Mouse (Mus musculus) cerebellum, postnatal 36 days (tissue): ENCODE results near the gene Mypop.

Experiments
- DNase-seq, 2 experiments: peaks; one replicate each; pipeline ENCODE4 v3.0.0; 2021 to 2022; ENCODE audit warnings: mixed read lengths in 2 of 2

The Mypop gene

GRCm38 (mm10) chr7:19022189-19022958 is 31.3 kb downstream of the Mypop start:
- peak in 1 of 2 experiments; percentile 32 for DNase-seq

- DNase-seq = peak in 1 of 2 experiments; percentile 35
Observed at GRCm38 (mm10) chr7:19023357-19023814, 32.3 kb downstream of the Mypop start, which contains the start of gene Foxa3. Foxa3 (minus strand) TSS chr7:19023538.

GRCm38 (mm10) chr7:19024096-19024506 is 33.1 kb downstream of the Mypop start, which contains the start of gene Sympk:
Sympk (plus strand) TSS chr7:19024377.
- DNase-seq = peak; percentile 91 to 93

- peak; percentile 37 to 42 for DNase-seq
Observed at GRCm38 (mm10) chr7:19024581-19025255, 33.7 kb downstream of the Mypop start.

- no peak for DNase-seq
Observed at GRCm38 (mm10) chr7:19028067-19028466, 37.0 kb downstream of the Mypop start.

DNA sequence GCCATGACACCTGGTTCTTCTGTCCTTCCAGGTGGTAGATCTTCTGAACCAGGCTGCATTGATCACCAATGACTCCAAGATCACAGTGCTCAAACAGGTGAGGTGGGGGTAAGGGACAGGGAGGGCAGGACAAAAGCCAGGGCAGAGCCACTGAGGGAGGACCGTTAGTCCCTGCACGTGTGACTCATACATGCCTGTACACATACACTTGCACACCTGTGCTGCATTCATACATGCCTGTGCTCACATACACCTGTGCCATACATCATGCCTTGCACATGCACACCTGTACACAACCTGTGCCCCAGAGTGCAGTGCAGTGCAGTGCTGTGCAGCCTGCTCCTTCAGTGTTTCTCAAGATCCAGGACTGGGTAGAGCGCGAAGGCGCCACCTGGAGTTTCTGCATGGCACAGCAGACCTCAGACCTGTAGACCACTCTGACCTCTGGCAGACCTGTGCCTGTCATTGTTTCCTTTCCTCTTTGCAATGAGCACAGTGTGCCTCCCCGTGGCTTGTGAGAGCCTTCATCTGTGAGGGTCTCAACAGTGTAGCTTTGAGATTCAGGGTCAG is 38.1 kb downstream of the Mypop start:
- peak; percentile 57 for DNase-seq

GRCm38 (mm10) chr7:19031641-19032040 is 40.6 kb downstream of the Mypop start:
- no peak for DNase-seq

DNA sequence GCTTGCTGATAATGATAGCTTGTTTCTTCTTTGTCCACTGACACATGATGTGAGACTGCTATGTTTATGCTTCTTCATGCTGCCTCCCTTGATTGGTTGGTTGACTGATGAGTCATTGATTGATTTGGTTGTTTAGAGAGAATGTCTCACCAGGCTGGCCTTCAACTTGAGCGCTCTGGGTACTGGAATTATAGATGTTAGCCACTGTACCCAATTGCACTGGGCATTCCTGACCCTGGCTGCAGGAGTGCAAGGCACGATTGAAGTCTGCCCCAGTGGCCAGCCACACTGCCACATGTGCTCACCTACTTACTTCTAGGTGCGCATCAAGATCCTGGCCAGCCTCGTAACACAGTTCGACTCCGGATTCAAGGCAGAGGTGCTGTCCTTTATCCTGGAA is 53.6 kb downstream of the Mypop start:
- no peak for DNase-seq

DNA sequence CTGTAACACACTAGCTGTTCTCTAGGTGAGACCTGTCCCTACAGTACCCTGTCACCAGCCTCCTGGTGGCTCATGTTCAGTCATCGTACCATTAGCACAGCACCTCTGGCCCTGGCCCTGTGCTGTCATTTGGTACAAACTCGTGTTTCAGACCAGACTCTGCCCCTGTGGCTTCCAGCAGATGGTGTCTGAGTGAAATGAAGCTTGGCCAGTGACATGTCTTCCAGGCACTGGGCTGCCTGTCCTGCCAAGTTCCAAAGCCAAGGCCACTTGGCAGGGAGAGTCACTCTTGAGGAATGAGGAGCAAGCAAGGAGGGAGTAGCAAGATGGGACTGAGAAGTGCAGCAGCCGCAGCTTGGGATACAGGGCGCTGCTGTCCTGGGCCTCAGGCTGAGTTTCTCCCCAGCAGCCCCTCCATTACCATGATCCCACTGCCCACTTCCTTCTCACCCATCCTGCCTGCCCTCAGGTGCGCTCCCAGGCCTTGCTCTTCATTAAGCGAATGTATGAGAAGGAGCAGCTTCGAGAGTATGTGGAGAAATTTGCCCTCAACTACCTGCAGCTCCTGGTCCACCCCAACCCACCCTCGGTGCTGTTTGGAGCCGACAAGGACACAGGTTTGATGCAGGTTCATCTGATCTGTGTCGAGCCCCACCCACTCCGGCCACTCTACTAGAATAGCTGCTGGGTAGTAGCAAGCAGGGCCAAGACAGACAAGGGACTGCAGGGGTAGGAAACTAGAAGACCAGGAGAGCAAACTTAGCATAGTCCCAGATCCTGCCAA is 55.4 kb downstream of the Mypop start:
- DNase-seq = peak; percentile 75 to 77

GRCm38 (mm10) chr7:19048006-19048527 is 57.0 kb downstream of the Mypop start:
- DNase-seq = no peak

DNA sequence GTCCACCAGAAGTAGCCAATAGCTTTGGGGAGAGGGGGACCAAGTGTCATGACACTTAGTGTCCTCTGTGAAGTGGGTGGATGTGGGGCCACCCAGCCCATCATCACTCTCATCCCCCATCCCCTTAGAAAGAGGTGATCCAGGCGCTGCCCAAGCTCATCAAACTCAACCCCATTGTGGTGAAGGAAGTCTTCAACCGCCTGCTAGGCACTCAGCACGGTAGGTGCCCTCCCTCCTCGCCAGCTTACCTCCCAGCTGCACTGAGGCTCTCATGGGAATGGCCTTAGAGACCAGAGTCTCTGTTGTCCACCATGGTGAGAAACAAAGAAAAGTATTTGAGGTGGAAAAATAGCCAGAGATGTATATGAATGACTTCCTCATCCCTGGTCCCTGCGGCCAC is 58.2 kb downstream of the Mypop start:
- DNase-seq = no peak

GRCm38 (mm10) chr7:19050172-19050571 is 59.1 kb downstream of the Mypop start:
- no peak for DNase-seq

DNA sequence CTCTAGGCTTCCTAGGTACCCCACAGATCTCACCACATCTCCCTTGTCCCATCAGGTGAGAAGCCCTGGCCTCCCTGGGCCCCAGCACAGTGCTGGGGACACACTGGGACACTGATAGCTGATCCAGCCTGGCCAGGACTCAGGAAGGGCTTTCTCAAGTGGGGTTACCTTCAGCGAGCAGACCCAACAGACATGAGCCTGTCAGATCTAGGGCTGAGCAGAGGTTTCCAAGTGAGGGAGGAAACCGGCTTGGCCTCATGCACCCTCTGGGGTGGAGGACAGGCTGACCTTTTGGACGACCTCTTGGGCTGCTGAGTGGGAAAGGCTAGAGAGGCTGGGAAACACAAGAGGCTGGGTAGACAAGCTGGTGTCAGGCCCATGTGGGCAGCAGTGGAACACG is 60.1 kb downstream of the Mypop start:
- no peak for DNase-seq
